Mouse (Mus musculus) thymus, adult 2 months (tissue): ENCODE data around the gene Aox4.

Source experiments
- CTCF ChIP-seq: fragments of 200-500 bp; IDR thresholded peaks from 2 replicates; pipeline ENCODE4 v1.5.1; 2012; ENCODE audit warnings: mild to moderate bottlenecking, control low read depth, low read length, moderate library complexity, borderline replicate concordance; ENCODE audit not compliant: control insufficient read depth, poor library complexity, insufficient read depth; ENCODE audit errors: extremely low read depth
- POLR2A ChIP-seq: fragments of 200-500 bp; IDR thresholded peaks from 2 replicates; pipeline ENCODE4 v1.6.1; 2012; ENCODE audit warnings: mild to moderate bottlenecking, low read length, control low read depth, moderate library complexity; ENCODE audit not compliant: control insufficient read depth, poor library complexity, insufficient read depth; ENCODE audit errors: extremely low read depth

- no peak for TF ChIP-seq POLR2A
- TF ChIP-seq CTCF, result no peak
These were observed 43.3 kb downstream of the Aox4 start for GRCm38 (mm10) chr1:58253466-58253865.
